Mouse (Mus musculus) cerebellum, adult 18-20 months (tissue): ENCODE results near the gene Hspg2.
"Not testable (repeated sequence)": the region's sequence is repeated elsewhere in the genome, so short reads cannot be mapped to it uniquely, and the experiment has no call there.

Experiments
- DNase-seq, 2 experiments: peaks; one replicate each; pipeline ENCODE4 v3.0.0; 2021

The Hspg2 gene

DNA sequence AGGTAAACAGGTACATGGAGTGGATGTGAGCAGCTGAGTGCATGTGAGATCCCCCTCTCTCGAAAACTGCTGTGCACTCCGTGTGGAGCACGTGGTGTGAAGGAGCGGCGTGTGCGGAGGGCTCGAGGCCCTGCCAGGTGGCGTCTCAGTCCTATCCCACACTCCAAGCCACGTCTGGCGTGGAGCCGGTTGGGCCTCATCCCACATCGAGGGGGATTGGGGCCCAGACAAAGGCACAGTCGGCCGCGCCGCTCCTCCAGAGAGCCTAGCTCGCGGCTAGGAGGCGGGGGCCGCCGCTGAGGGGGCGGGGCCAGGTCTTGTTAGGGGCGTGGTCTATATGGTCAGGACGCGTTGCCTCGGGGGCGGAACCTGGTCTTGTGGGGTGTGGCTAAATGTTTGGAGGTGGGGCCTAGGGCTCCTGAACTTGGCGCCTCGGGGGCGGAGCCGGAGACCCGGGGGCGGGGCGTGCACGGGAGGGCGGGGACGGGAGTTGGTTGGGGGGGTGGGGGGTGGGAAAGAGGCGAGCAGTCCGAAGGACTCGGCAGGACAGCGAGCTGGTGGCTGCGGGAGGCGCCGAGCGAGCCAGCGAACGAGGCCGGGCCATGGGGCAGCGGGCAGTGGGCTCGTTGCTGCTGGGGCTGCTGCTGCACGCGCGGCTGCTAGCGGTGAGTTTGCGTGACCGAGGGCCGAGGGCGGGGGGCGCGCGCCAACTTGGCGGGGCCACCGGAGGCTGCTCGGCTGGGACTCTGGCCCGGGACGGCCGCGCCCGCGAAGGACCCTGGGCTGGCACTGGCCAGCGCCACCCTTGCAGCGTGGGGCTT is at the start of gene Hspg2:
Gene Hspg2 (plus strand): TSS at position 510 of the 821 bp plus-strand sequence.
- DNase-seq: peak; percentile 74 to 78

DNA sequence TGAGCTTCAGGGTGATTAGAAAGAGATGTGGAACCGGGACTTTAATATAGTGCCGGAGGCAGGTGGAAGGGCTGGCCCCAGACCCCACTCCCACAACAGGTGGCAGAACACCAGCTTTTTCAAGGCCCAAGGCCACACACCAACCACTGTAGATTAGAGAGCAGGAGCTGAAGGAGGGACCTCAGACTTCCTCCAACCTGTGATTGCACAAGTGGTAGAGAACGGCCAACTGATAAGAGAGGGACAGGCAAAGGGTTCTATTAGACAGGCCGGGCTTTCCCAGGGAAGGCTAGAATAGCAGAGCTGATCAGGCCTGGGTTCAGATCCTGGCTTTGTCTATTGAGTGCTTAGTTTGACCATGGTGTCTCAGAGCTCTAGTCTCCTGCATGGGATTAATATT is 38.1 kb upstream of the Hspg2 start, which contains the start of gene Cela3b:
Gene Cela3b (minus strand): TSS at position 39 of the 400 bp plus-strand sequence.
- no peak for DNase-seq

DNA sequence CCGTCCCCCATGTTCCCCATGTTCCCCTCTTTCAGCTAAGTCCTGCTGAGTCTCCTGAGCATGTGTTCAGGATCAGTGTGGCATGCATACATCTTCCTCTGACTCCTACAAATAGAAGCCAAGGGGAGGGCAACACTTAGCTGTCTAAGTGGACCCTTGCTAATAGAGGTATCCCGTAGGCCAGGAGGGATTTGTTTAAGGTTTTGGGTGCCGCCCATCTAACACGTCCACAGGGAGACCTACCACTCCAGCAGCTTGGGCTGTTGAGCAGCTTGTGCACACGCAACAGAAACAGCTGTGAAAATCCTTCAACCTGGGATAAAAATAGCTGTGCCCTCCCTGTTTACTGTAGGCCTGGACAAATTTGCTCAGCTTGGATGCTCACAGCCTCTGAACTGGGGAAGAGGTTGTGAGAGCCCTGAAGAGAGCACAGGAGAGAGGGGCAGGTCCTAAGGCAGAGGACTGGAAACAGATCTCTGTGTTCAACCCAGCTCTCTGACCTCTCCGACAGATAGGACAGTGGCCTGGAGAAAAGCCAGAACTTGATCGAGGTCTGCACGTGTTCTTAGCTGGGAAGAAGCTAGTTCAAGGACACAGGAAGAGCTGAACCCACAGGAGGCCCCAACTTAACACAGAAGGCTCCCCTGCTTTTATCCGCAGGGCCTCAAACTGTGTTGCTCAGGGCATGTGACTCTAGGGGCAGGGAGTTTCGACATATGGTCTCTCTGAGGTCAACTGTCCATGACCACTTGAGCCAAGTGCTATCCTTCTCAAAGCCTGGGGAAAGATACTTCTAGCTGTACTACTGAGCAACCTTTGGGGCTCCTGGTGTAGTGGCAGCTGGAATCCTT is 35.6 kb upstream of the Hspg2 start:
- DNase-seq: not testable (repeated sequence)

DNA sequence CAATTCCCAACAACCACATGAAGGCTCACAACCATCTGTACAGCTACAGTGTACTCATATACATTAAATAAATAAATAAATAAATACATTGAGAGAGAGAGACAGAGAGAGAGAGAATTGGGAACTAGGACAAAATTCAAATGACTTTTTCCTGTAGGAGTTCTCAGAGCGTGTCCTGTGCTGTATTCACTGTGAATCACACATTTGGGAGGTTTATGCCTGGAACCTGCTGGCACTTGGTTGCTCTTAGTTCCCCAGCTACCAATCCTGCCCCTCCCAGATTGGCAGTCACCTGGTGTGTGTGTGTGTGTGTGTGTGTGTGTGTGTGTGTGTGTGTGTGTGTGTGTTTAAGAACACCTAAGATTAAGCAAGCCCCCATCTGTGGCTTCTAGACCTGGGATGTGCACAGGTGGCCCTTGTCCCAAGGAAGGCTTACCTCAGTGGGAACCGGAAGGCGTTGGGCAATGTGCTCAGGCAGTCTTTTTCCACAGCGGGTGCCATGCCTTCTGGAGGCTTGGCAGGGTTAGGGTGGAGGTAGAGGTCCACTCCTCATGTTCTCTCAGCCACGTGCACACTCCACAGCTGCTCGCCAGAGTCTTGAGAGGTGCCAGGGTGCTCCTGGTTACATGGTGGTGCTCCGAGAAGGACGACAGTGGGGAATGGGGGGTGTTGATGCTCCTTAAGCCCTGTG is 31.4 kb upstream of the Hspg2 start:
- no peak for DNase-seq

DNA sequence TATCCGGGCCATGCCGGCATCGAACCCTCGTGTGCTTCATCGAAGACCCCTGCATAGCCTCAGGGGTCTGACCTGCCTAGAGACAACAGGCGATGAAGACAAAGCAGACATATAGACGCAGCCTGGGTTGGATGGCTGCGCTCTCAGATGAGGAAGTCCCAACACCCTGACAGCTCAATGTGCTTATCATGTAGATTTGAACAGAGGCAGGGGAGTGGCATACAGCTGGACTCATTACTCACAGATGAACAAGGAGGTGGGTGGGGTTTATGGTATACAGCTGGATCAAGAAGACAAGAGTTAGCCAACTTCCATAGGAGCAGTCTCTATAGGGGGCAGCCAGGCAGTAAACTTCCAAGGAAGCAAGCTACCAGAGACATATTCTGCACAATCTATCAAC is 29.7 kb upstream of the Hspg2 start:
- no peak for DNase-seq

DNA sequence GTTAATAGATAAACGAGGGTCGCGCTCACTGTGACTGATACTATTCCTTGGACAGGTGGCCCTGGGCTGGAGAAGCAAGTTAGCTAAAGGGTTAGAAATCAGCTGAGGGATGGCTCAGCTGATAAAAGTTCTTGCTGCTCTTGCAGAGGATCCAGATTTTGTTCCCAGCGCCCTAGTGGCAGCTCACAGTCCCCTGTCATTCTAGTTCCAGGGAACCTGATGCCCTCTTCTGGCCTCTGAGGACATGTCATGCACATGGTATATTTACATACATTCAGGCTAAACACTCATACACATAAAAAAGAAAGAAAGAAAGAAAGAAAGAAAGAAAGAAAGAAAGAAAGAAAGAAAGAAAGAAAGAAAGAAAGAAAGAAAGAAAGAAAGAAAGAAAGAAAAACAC is 27.2 kb upstream of the Hspg2 start:
- DNase-seq: no peak

DNA sequence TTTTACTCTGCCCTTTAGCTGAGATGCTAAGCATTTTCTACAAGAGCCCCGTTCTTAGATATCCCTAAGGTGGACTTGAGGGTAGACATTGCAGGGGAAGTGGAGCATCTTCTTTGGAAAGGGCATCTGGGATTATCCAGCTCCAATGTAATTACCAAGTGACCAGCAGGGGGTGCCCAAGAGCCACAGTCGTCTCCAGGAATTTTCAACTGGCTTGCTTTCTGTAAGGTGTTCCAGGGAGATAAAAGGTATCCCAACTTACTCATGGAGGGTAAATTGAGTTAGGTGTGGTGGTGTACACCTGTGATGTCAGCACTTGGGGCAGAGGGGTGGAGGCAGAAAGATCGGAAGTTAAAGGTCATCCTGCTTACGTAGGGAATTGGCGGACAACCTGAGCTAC is 24.9 kb upstream of the Hspg2 start:
- peak; percentile 71 to 89 for DNase-seq

DNA sequence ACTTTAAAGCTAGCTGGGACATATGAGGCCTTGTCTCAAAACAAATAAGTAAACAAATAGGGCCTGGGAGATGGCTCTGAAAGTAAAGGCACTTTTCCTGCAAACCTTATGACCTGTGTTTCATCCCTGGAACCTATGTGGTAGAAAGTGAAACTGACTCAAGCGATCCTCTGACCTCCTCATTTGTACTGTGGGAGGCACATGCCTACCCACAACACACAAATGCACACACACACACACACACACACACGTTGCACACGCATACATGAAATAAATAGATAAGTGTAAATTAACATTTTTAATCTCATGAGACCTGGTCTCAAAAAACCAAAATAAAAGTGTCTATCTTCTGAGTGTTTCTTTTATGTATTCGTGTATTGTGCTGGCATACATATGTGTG is 22.7 kb upstream of the Hspg2 start:
- no peak for DNase-seq

DNA sequence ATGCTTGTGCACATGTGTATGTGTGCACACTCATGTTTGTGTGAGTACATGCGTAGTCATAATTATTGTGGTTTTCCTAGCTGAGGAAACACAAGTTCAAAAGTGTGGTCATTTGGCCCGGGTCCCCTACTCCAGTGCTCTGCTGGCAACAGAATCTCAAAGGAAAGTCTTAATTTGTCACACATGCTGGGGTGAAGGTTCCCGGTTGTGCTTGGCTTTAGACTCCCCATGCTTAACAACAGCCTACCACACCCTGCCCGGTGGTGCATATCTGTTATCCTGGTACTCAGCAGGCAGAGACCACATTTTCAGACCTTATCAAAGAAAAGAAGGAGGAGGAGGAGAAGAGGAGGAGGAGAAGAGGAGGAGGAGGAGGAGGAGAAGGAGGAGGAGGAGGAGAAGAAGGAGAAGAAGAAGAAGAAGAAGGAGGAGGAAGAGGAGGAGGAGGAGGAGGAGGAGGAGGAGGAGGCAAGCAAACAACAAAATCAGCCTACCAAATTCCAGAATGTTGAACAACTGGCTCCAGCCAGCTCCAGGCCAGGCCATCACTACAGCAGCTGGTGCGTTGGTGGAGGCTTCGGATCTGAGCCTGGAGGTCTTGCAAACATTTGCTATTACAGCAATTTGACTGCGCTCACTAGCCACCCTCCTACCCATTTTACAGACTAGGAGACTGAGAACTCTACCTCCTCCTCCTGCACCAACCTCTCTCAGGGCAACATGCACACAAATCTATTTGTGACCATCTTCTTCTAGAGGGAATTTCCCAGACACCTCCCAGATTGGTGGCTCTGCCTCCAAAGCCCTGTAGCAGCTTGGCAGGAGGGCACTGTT is 21.0 kb upstream of the Hspg2 start:
- no peak for DNase-seq

DNA sequence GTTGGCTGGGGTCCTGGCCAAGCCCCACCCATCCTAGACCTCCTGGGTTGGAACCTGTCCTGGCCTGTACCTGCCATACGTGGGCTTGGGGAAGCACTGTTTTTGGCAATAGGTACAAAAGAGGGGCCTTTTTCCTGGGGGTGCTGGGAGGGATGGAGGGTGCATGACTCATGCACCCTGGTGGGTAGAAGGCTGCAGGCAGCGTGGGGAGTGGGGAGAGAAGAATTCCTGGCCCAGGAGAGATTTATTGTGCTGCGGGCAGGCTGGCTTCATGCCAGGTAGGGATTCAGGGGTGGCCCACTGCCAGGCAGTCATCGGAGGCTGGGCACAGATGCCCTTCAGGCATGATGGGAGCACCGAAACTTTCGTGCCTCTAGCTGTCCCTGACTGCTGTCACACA is 20.4 kb upstream of the Hspg2 start:
- peak; percentile 22 to 35 for DNase-seq

DNA sequence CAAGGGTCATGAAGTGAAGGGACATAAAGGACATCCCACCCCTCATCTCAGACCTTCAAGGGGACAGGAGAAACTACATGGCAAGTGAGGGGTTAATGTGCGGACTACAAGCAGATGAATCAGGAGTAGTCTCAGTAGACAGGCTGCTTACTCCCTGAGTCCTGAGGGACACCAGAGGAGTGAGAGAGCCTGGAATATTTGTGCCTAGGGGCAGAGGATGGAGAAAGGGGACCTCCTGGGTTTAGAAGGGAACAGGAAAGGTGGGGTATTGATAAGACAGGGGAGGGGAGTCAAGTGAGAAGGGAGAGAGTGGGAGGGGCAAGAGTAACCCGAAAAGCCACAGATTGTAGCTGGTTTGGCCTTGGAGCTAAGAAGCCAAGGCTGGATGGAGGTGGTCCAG is 19.9 kb upstream of the Hspg2 start:
- DNase-seq: no peak

DNA sequence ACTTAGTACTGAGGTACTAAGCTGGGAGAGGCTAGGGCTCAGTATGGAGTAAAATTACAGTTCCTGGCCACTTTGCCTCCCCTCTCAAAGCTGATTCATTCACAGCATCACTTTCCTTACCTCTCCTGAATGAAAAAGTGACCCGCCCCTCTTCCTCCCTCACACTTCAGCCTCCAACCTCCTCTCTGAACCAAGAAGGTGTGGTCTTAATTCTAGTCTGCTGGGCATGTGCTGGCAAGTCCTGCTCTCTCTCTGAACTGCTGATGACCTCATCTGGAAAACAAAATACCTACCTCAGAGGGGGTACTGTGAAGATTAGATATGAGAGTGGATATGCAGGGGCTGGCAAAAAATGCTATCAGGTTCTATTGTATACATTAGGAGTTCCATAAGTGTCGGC is 19.4 kb upstream of the Hspg2 start:
- no peak for DNase-seq

DNA sequence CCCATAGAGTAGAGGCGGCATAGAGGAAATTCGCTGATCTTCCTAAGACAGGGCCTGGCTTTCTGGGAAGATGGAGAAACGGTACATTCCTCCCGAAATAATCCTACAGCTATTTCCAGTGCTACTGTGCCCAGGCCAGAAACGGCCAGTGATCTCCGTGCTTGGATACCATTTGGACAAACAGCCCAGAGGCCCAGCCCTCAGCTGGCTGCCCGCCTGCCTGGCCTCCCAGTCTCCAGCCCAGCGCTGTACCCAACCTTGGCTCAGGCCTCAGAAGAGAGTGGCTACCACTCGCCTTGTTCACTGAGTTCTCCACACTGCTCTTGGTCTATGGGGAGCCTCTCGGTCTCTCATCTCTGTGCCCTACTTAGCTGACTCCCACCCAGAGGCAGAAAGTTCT is 18.9 kb upstream of the Hspg2 start:
- DNase-seq: no peak

DNA sequence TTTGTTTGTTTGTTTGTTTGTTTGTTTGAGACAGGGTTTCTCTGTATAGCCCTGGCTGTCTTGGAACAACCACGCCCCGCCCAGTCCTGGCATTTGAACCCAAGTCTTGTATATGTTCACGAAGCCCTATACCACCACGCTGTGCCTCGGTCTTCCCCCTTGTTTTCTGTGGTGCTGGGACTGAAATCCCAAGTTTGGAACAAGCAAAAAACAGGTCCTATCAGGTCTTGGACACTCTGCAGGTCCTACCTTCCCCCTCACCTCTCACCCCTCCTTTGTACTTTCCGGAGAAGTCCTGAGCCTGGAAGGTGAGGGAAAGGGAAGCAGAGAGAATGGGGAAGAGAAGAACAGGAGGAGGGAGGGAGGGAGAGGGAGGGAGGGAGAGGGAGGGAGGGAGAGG is 16.4 kb upstream of the Hspg2 start:
- no peak for DNase-seq

DNA sequence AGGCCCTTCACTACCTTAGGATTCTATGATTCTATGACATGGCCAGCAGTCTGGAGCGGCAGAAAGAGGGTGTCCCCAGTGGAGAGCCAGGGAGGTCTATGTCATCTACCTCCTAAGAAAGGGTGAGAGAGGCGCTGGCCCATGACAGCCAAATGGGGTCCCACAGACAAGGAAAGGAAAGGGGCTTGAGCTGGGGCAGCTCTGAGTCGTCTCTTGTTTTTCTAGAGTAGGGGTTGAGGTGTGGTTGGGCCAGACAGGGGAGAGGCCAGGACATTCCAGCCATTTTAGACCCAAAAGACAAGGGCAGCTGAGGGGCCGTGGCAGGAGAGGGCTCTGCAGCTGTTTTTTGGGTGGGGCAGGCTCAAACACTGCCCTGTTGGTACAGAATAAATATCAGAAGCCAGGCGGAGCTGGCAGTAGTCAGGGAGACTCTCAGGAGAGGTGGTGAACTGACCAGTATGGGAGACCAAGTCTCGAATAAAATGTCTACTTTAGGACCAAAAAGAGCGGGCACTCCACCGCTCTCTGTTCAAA is 15.3 kb upstream of the Hspg2 start, which contains the start of gene 1700013G24Rik:
Gene 1700013G24Rik (plus strand): TSS at position 51 of the 534 bp plus-strand sequence.
- no peak for DNase-seq

DNA sequence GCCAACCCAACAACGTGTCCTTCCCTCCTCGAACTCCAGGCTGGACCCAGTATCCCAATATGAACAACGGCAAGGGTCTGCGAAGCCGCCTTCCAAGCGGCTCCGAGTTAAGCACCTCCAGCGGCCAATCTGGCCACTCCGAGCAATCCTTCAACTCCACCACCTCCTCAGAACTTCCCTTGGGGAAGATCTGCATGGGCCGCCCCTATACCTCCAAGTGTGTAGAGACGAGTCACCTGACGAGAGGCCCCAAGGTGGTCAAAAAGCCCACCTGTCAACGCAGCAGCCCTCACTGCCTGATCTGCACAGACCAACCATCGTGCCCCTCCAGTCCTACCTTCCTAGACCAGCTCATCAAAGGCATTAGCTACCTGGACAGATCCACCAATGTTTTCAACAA is 14.0 kb upstream of the Hspg2 start:
- DNase-seq: no peak

DNA sequence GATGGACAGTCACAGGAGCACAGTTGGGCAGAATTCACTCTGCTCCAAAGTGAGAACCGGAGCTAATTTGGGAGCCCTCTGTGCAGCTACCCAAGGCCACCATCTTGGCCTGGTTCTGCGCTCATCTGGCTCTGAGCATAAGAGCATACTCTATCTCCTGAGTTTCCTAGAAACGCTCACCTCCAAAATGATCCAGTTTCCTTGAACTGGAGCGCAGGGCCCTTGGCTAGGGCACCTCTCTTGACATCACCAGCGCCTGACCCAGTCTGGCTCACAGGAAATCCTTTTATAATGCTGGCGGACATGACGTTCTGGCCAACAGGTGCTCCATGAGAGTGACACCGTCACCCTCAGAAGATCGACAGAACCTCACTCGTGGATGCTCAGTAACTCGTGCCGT is 12.0 kb upstream of the Hspg2 start:
- DNase-seq: no peak

DNA sequence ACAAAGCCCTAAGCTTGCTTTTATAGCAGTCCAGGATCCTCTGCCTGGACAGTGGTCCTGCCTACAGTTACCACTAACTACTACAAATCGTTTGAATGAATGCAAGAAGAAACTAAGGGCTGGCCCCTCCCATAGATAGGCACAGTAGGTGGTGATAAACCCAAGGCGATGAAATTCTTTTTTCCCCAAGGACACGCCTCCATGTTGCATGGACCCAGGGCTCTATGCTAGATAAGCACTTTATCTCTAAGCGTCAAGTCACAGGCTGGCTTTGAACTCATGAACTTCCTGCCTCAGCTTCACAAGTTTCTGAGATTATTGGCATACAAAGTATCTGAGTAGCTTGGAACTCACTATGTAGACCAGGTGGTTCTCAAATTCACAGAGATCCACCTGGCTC is 11.3 kb upstream of the Hspg2 start:
- no peak for DNase-seq

DNA sequence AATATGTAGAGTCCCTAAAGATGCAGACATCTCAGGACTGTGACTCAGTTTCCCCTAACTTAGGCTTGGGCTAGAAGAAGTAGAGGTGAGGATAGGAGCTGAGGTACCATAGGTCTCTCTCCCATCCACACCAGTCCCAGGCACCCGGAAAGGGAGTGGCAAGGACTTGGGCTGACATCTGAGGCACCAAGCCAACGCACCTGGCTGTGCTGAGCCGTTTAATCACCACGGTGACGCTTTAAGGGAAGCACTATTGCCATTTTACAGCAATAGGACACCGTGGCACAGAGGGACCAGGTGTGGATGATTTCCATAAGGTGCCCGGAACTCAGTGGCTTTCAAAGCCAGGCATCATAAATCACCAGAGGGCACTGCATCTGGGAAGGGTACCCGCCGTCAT is 10.3 kb upstream of the Hspg2 start:
- DNase-seq: no peak

DNA sequence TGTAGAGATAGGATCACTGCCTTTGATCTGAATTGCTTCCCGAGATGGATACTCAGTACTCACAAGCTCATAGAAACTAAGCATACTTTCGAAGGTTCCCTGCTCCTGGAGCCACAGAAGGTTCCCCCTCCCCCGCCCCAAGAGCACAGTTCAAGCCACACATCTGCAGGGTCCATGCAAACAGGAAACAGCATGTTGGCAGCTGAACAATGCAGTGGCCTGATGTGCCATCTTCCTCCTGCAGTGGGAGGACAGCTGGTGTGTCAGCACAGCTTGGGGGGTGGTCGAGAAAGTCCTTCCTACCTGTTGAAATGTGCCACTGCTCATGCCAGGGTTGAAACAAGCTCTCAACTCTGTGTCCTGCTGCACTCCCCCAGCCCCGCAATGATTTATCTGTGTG is 9.7 kb upstream of the Hspg2 start:
- no peak for DNase-seq

DNA sequence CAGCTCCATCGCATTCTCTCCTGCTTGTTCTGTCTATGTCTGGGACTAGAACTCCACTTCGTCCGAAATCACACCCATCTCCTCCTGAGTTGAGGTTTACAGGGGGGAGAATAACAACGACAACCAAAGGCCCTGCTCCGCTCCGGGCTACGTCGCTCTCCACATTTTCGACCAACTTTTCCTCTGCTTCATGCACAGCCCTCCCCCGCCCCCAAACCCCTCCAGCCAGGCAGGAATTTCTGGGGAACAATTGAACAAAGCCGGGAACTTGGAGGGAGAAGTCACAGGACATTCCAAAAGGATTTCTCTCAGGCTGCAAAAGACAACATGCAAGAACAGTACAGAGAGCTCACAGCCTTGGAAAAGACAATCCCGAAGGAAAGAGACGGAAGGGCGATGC is 7.9 kb upstream of the Hspg2 start:
- no peak for DNase-seq

DNA sequence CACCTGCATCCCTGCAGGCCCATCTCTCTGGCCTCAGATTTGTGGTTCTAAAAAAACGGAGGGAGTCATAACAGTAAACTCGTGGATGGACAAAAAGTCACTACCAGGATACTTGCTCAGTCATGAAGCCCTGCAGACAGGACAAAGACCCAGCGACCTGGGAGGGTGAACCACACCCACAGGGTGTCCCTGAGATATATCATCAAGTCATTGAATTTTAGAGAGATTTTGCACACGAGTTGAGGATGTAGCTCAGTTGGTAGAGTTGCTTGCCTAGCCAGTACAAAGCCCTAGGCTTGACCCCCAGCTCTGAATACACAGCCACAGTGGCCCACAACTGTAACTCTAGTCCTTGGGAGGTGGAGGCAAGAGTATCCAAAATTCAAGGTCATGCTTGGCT is 7.4 kb upstream of the Hspg2 start:
- DNase-seq: no peak
